Mouse (Mus musculus): Measurements from ENCODE around the gene Srgap2. TPM values are rescaled to one million over a fixed set of nuclear protein-coding genes. Genes with fewer than 3 reads are reported as not detected.

Gene Srgap2
- polyA plus RNA-seq, 1 experiment from 2014 or later = 14.6 TPM

DNA sequence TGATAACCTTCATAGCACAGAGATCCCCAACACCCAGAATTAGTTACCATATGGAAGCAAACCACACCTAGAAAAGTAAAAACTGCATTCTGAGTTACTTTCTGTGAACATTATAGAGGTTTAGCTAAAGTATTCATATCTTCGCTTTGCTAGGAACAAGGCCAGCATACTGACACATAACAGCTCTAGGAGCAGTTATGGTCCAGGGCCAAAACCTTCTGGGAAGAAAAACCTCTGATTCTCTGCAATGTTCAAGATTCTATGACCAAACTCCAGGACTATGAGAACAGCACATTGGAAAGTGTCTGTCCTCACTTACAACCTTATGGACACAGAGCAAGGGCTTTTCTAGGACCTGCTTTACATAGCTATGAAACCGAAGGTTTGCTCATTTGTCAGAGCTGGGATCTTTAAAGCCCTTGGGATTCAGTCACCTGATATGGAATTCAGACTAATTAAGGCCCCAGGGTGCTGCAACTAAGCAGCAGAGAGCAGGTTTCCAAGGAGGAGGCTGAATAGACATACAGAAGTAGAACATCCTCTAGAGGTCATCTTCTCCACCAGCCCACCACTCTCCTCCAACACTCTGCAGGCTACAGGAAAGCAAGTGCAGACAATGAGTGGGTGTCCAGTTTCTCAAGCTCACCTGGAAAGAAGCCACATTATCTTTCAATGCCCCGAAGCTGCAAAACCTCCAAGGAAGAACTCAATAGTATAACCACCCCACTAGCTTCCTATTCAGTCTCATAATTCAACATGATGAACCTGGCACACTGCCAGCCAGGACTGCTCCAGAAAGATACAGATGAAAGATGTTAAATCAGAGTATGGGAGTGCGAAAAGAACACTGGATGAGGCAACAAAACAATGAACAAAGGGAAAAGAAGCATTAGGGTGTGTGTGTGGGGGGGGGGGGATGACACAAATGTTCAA lies 32.9 kb downstream of the Srgap2 start:
- H3K36me3 ChIP-seq (replicated peaks; ENCODE audit: control insufficient read depth, insufficient read depth, low read depth, low read length) = no peaks in the 10 kb centered on the region
- H3K9me3 ChIP-seq (replicated peaks; ENCODE audit: control insufficient read depth, low read length) = no peaks in the 10 kb centered on the region
- DNase-seq (ENCODE audit: low spot score) (no peak), ATAC-seq (replicated peaks; ENCODE audit: insufficient number of reproducible peaks, low FRiP score, low TSS enrichment, low read depth) (no peak)
- H3K4me1 ChIP-seq (ENCODE audit: control insufficient read depth, insufficient read depth, low read length) = no peaks in the 10 kb centered on the region
- H3K27me3 ChIP-seq (ENCODE audit: control insufficient read depth, insufficient read depth, low read length) = no peaks in the 10 kb centered on the region
- no peak overlapping the region for H3K27ac ChIP-seq (replicated peaks; ENCODE audit: low read depth, low read length)
- H3K4me2 ChIP-seq (ENCODE audit: low read depth, low read length) = no peak overlapping the region
- H3K9ac ChIP-seq (replicated peaks; ENCODE audit: low read length) = no peak overlapping the region
- no peak overlapping the region for H3K4me3 ChIP-seq (ENCODE audit: low read depth, low read length)
- 90% methylated on average over 4 of the region's 4 CpGs for WGBS

DNA sequence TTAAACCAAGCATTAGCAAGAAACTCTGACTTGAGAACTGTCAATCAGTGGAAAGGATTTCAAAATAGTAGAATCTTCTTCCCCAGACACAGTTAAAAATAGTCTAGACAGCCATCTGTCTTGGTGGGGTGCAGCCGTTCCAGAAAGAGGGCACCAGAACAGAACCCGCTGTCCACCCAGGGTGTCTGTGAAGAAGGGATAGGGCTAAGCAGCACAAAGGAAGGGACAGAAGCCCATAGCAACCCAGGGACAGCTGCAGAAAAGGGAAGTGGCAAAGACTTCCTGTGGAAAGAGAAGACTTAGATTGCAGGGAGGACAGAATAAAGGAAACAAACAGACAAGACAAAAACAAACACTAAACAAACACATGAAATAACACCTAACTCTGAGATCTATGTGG lies 34.8 kb downstream of the Srgap2 start:
- no peaks in the 10 kb centered on the region for H3K9me3 ChIP-seq (replicated peaks; ENCODE audit: control insufficient read depth, low read length)
- DNase-seq (ENCODE audit: low spot score) = no peak
- no peaks in the 10 kb centered on the region for H3K4me1 ChIP-seq (ENCODE audit: control insufficient read depth, insufficient read depth, low read length)
- no peaks in the 10 kb centered on the region for H3K27me3 ChIP-seq (ENCODE audit: control insufficient read depth, insufficient read depth, low read length)
- H3K4me3 ChIP-seq (ENCODE audit: low read depth, low read length) = no peak overlapping the region
- 69% methylated on average over 2 of the region's 2 CpGs for WGBS
- H3K27ac ChIP-seq (replicated peaks; ENCODE audit: low read depth, low read length) = no peak overlapping the region
- no peaks in the 10 kb centered on the region for H3K36me3 ChIP-seq (replicated peaks; ENCODE audit: control insufficient read depth, insufficient read depth, low read depth, low read length)
- H3K9ac ChIP-seq (replicated peaks; ENCODE audit: low read length) = no peak overlapping the region
- H3K4me2 ChIP-seq (ENCODE audit: low read depth, low read length) = no peak overlapping the region
- ATAC-seq (replicated peaks; ENCODE audit: insufficient number of reproducible peaks, low FRiP score, low TSS enrichment, low read depth) = no peak

DNA sequence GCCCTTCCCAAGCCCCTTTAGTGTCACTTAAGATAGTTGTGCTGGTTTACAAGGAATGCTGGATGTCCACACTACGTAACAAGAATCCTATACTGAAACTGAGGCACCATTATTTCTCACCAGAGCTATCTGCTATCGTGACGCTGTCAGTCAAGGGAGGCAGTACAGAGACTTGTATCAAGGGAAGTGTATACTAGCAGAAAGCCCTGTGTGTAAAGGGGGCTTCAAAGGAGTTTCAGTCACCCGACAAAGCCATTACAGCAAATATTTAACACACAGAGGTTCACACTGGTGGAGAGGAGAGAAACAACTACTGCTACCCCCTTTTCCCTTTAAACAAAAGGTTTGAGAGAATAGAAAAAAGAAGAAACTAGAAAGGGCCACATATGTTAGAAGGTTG lies 35.6 kb downstream of the Srgap2 start:
- Histone ChIP-seq H3K9me3 (replicated peaks; ENCODE audit: control insufficient read depth, low read length) (no peaks in the 10 kb centered on the region), H3K27ac (replicated peaks; ENCODE audit: low read depth, low read length) (no peak overlapping the region), H3K27me3 (ENCODE audit: control insufficient read depth, insufficient read depth, low read length) (no peaks in the 10 kb centered on the region), H3K9ac (replicated peaks; ENCODE audit: low read length) (no peak overlapping the region), H3K4me3 (ENCODE audit: low read depth, low read length) (no peak overlapping the region), H3K4me1 (ENCODE audit: control insufficient read depth, insufficient read depth, low read length) (no peaks in the 10 kb centered on the region), H3K36me3 (replicated peaks; ENCODE audit: control insufficient read depth, insufficient read depth, low read depth, low read length) (no peaks in the 10 kb centered on the region), H3K4me2 (ENCODE audit: low read depth, low read length) (no peak overlapping the region)
- WGBS = 63% methylated on average over 4 of the region's 4 CpGs
- ATAC-seq (replicated peaks; ENCODE audit: insufficient number of reproducible peaks, low FRiP score, low TSS enrichment, low read depth) (no peak), DNase-seq (ENCODE audit: low spot score) (no peak)

DNA sequence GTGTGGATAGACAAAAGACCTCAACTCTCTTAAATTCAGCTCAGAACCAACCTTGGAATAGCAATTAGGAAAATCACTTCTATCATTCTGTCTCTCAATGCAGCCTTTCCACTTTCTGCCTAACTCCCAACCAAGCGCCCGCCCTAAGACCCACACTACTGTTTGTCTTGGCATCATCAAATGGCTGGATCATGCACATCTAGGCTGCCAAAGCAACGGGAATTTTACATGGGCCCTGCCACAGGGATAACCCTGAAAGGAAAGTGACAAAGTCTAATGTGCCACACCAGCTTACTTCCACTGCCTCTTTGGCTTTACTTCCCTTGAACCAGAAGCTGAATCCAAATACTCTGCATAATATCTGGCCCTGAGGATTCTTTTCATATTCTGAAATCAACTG lies 37.8 kb downstream of the Srgap2 start:
- no peaks in the 10 kb centered on the region for H3K27me3 ChIP-seq (ENCODE audit: control insufficient read depth, insufficient read depth, low read length)
- H3K9ac ChIP-seq (replicated peaks; ENCODE audit: low read length) = no peak overlapping the region
- no peak overlapping the region for H3K4me3 ChIP-seq (ENCODE audit: low read depth, low read length)
- ATAC-seq (replicated peaks; ENCODE audit: insufficient number of reproducible peaks, low FRiP score, low TSS enrichment, low read depth) (no peak), DNase-seq (ENCODE audit: low spot score) (no peak)
- no peak overlapping the region for H3K4me2 ChIP-seq (ENCODE audit: low read depth, low read length)
- H3K36me3 ChIP-seq (replicated peaks; ENCODE audit: control insufficient read depth, insufficient read depth, low read depth, low read length) = no peaks in the 10 kb centered on the region
- H3K4me1 ChIP-seq (ENCODE audit: control insufficient read depth, insufficient read depth, low read length) = no peaks in the 10 kb centered on the region
- no peak overlapping the region for H3K27ac ChIP-seq (replicated peaks; ENCODE audit: low read depth, low read length)
- H3K9me3 ChIP-seq (replicated peaks; ENCODE audit: control insufficient read depth, low read length) = no peaks in the 10 kb centered on the region
- WGBS = 90% methylated on average over 3 of the region's 3 CpGs

DNA sequence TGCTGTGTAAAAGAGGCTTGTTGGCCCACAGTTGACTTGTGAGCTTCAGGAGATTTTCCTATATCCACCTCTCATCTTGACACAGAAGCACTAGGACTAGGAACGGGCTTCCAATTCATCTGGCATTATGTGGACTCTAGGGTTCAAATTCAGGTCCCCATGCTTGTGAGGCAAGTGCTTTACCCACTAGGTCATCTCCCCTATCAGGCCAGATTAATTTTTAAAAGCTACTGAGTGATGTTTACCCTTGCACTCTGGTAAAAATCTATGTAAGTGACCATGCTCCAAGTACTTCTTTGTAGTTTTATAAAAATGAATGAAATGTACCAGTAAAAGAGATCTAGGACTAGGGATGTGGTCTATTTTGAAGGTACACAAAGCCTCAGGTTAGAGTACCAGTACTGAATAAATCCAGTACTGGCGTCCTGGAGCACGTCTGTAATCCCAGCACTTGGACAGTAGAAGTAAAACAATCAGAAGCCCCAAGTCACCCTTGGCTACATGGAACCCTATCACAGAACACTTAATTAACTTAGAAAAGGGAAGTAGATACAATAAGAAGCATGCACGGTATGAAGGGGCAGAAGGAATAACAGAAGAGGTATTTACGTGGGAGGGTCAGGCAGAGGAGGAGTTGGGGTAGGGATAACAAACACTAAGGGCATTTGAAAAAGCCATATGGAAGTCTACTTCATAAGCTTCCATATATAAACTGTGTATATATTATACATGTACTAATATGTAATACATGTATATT lies 40.9 kb downstream of the Srgap2 start:
- ATAC-seq (replicated peaks; ENCODE audit: insufficient number of reproducible peaks, low FRiP score, low TSS enrichment, low read depth) = no peak
- no peaks in the 10 kb centered on the region for H3K9me3 ChIP-seq (replicated peaks; ENCODE audit: control insufficient read depth, low read length)
- H3K27me3 ChIP-seq (ENCODE audit: control insufficient read depth, insufficient read depth, low read length) = no peaks in the 10 kb centered on the region
- DNase-seq (ENCODE audit: low spot score) = no peak
- no peak overlapping the region for H3K27ac ChIP-seq (replicated peaks; ENCODE audit: low read depth, low read length)
- H3K9ac ChIP-seq (replicated peaks; ENCODE audit: low read length) = no peak overlapping the region
- no peak overlapping the region for H3K4me3 ChIP-seq (ENCODE audit: low read depth, low read length)
- H3K4me1 ChIP-seq (ENCODE audit: control insufficient read depth, insufficient read depth, low read length) = no peaks in the 10 kb centered on the region
- 57% methylated on average over 5 of the region's 5 CpGs for WGBS
- H3K36me3 ChIP-seq (replicated peaks; ENCODE audit: control insufficient read depth, insufficient read depth, low read depth, low read length) = no peaks in the 10 kb centered on the region
- H3K4me2 ChIP-seq (ENCODE audit: low read depth, low read length) = no peak overlapping the region

DNA sequence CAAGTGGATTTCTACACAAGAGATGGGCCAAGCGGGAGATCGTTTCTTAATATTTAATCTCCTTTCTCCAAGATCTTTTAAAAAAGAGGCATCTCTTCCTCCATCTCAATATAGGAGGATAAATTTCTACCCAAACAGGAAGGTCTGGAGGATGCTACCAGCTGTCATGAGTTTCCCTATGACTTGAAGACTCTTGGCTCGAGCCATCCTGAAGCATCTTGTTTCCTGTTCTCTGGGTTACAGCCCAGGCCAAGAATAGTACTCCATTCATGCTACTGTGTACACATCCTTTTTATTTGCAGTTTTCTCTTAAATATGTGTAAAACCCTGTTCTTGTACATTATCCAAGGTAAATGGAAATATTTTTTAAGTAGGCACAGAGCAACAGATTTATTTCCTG lies 44.9 kb downstream of the Srgap2 start:
- H3K27ac ChIP-seq (replicated peaks; ENCODE audit: low read depth, low read length) = no peak overlapping the region
- no peak for ATAC-seq (replicated peaks; ENCODE audit: insufficient number of reproducible peaks, low FRiP score, low TSS enrichment, low read depth)
- no peak overlapping the region for H3K9ac ChIP-seq (replicated peaks; ENCODE audit: low read length)
- H3K36me3 ChIP-seq (replicated peaks; ENCODE audit: control insufficient read depth, insufficient read depth, low read depth, low read length) = no peaks in the 10 kb centered on the region
- no peak overlapping the region for H3K4me2 ChIP-seq (ENCODE audit: low read depth, low read length)
- no peaks in the 10 kb centered on the region for H3K27me3 ChIP-seq (ENCODE audit: control insufficient read depth, insufficient read depth, low read length)
- no peak overlapping the region for H3K4me3 ChIP-seq (ENCODE audit: low read depth, low read length)
- no peak for DNase-seq (ENCODE audit: low spot score)
- WGBS = 85% methylated on average over 3 of the region's 3 CpGs
- H3K9me3 ChIP-seq (replicated peaks; ENCODE audit: control insufficient read depth, low read length) = no peaks in the 10 kb centered on the region
- H3K4me1 ChIP-seq (ENCODE audit: control insufficient read depth, insufficient read depth, low read length) = no peaks in the 10 kb centered on the region

DNA sequence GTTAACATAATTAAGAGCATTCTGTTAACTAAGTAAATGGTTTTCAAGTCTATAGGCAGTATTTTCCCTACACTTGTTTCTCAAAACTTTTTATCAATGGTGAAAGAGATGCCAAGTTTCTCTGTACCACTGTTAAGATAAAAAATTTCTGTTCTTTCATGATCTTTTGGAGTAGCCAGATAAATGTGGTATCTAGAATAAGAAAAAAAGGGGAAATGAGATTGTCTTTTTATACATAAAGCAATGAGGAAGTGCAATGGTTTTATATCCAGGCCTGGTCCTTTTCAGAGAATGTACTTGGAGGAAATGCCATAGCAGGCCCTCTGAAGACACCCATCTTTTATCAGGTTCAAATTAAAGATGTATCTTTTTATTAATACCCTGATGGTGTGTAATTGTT lies 45.8 kb downstream of the Srgap2 start:
- Histone ChIP-seq H3K4me3 (ENCODE audit: low read depth, low read length) (no peak overlapping the region), H3K36me3 (replicated peaks; ENCODE audit: control insufficient read depth, insufficient read depth, low read depth, low read length) (no peaks in the 10 kb centered on the region), H3K9me3 (replicated peaks; ENCODE audit: control insufficient read depth, low read length) (no peaks in the 10 kb centered on the region), H3K27me3 (ENCODE audit: control insufficient read depth, insufficient read depth, low read length) (no peaks in the 10 kb centered on the region), H3K4me2 (ENCODE audit: low read depth, low read length) (no peak overlapping the region), H3K4me1 (ENCODE audit: control insufficient read depth, insufficient read depth, low read length) (no peaks in the 10 kb centered on the region), H3K9ac (replicated peaks; ENCODE audit: low read length) (no peak overlapping the region), H3K27ac (replicated peaks; ENCODE audit: low read depth, low read length) (no peak overlapping the region)
- no peak for DNase-seq (ENCODE audit: low spot score)
- no peak for ATAC-seq (replicated peaks; ENCODE audit: insufficient number of reproducible peaks, low FRiP score, low TSS enrichment, low read depth)

DNA sequence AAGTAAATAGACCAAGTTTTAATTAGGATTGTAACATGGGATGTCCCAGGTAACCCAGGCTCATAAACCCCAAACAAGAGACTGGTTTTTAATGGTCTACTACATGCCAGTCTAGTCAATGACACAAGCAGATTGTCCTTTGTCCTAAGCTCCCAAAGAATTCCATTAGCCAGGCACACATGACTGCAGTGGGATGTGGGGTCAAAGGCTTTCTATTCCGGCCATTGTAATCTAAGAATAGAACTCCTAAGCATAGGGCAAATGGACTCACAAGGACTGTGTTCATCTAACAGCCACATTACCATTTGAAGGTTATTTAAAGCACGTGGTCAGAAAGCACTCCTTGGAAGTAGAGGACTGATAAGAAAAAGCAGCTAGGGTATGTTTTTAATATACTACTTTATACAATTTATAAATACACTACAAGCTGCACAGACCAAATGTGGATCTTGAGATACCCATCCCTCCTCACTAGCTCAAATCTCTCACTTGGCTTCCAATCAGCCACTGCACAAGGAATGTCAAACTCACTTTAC lies 48.3 kb downstream of the Srgap2 start:
- Histone ChIP-seq H3K9ac (replicated peaks; ENCODE audit: low read length) (no peak overlapping the region), H3K4me2 (ENCODE audit: low read depth, low read length) (no peak overlapping the region), H3K4me1 (ENCODE audit: control insufficient read depth, insufficient read depth, low read length) (no peaks in the 10 kb centered on the region), H3K27ac (replicated peaks; ENCODE audit: low read depth, low read length) (no peak overlapping the region), H3K4me3 (ENCODE audit: low read depth, low read length) (no peak overlapping the region), H3K9me3 (replicated peaks; ENCODE audit: control insufficient read depth, low read length) (no peaks in the 10 kb centered on the region), H3K36me3 (replicated peaks; ENCODE audit: control insufficient read depth, insufficient read depth, low read depth, low read length) (no peaks in the 10 kb centered on the region), H3K27me3 (ENCODE audit: control insufficient read depth, insufficient read depth, low read length) (no peaks in the 10 kb centered on the region)
- peak; percentile 11 for DNase-seq (ENCODE audit: low spot score)
- ATAC-seq (replicated peaks; ENCODE audit: insufficient number of reproducible peaks, low FRiP score, low TSS enrichment, low read depth) = no peak
- WGBS = 54% methylated on average over 2 of the region's 2 CpGs

All from embryonic facial prominence, embryonic 11.5 days (tissue).